Mouse (Mus musculus) ES-Bruce4 (cell line): ENCODE measurements around the gene Usp29. TPM values are rescaled to one million over a fixed set of nuclear protein-coding genes. Genes with fewer than 3 reads are reported as not detected.
"Not testable (repeated sequence)": the region's sequence is repeated elsewhere in the genome, so short reads cannot be mapped to it uniquely, and the experiment has no call there.

Source experiments
- H3K27ac ChIP-seq: 2 replicates; pipeline ENCODE4 v1.5.1; 2012; ENCODE audit warnings: low read length, inconsistent platforms; ENCODE audit not compliant: insufficient read depth
- H3K27me3 ChIP-seq: 2 replicates; pipeline ENCODE4 v1.6.1; 2012; ENCODE audit warnings: mild to moderate bottlenecking, low read length, inconsistent platforms; ENCODE audit not compliant: control insufficient read depth, poor library complexity, insufficient read depth, severe bottlenecking
- H3K36me3 ChIP-seq: 2 replicates; pipeline ENCODE4 v1.6.1; 2012; ENCODE audit warnings: inconsistent platforms, mild to moderate bottlenecking, low read length, moderate library complexity; ENCODE audit not compliant: control insufficient read depth, poor library complexity, insufficient read depth, severe bottlenecking
- H3K4me1 ChIP-seq: one replicate; pipeline ENCODE4 v1.8.1; 2011; ENCODE audit warnings: low read length; ENCODE audit not compliant: control insufficient read depth, insufficient read depth
- H3K4me3 ChIP-seq: 2 replicates; pipeline ENCODE4 v1.5.1; 2011; ENCODE audit warnings: low read depth, mild to moderate bottlenecking, low read length
- H3K9ac ChIP-seq: 2 replicates; pipeline ENCODE4 v1.6.1; 2012; ENCODE audit warnings: low read depth, mild to moderate bottlenecking, inconsistent platforms; ENCODE audit not compliant: poor library complexity, severe bottlenecking
- H3K9me3 ChIP-seq: replicated peaks from 2 replicates; pipeline ENCODE4 v1.6.1; 2012; ENCODE audit warnings: mild to moderate bottlenecking, low read length, inconsistent platforms; ENCODE audit not compliant: control insufficient read depth, poor library complexity, insufficient read depth, severe bottlenecking
- CTCF ChIP-seq: IDR thresholded peaks from one replicate; pipeline ENCODE4 v1.8.1; 2011; ENCODE audit warnings: low read depth, low read length
- EP300 ChIP-seq: IDR thresholded peaks from 2 replicates; pipeline ENCODE4 v1.6.1; 2011; ENCODE audit warnings: low read depth, low read length; ENCODE audit not compliant: insufficient read depth
- POLR2A ChIP-seq: IDR thresholded peaks from one replicate; pipeline ENCODE4 v1.8.1; 2011; ENCODE audit warnings: low read length; ENCODE audit not compliant: insufficient read depth
- polyA plus RNA-seq: library from polyadenylated mRNA; stranded (reverse); fragments of >200 nt; gene quantifications from 2 replicates; pipeline ENCODE4 v1.2.4, GENCODE M21; 2011; ENCODE audit warnings: low read depth; ENCODE audit not compliant: missing spikeins, insufficient read depth, insufficient read length

The Usp29 gene
- polyA plus RNA-seq, 1 experiment: 12.8 TPM

- no peaks in the 10 kb centered on the region for H3K27me3 ChIP-seq
- peaks cover 4% of the 10 kb centered on the region for H3K4me1 ChIP-seq
- no peak overlapping the region for H3K4me3 ChIP-seq
- H3K9me3 ChIP-seq: no peaks in the 10 kb centered on the region
- no peaks in the 10 kb centered on the region for H3K36me3 ChIP-seq
- H3K9ac ChIP-seq: no peak overlapping the region
- TF ChIP-seq POLR2A (no peak), EP300 (no peak), CTCF (no peak)
- peak overlapping the region; percentile 30; the same call in 1 of the 2 replicates for H3K27ac ChIP-seq
These were observed 23.1 kb downstream of the Usp29 start for GRCm38 (mm10) chr7:6753440-6753839.

DNA sequence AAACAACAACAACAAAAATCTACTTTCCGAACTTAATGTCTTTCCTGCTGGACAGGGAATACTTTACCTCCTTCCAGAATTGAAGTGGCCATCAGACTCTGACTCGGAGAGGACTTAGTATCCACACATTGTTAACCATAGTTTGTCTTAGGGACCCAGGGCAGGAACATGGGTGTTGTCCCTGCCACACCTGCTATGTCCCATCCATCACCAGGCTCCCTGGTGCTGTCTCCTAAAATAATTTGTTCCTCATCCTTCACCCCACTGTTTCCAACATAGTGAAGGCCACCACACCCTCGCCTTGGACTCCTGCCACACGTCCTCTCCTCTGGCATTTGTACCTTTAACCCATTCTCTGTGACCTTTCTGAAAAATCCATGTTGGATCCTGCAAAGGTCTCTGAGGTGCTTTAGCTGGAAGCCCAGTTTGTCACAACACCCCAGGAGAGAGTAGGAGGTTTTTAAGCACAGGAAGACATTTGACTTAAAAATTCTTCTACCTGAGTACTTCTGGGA is 26.5 kb downstream of the Usp29 start:
- no peak overlapping the region for H3K4me3 ChIP-seq
- no peak overlapping the region for H3K27ac ChIP-seq
- H3K9ac ChIP-seq: no peak overlapping the region
- H3K36me3 ChIP-seq: no peaks in the 10 kb centered on the region
- H3K27me3 ChIP-seq: no peaks in the 10 kb centered on the region
- TF ChIP-seq POLR2A: no peak
- no peak for TF ChIP-seq EP300
- no peak for TF ChIP-seq CTCF
- H3K9me3 ChIP-seq: no peaks in the 10 kb centered on the region
- H3K4me1 ChIP-seq: peaks cover 6% of the 10 kb centered on the region

DNA sequence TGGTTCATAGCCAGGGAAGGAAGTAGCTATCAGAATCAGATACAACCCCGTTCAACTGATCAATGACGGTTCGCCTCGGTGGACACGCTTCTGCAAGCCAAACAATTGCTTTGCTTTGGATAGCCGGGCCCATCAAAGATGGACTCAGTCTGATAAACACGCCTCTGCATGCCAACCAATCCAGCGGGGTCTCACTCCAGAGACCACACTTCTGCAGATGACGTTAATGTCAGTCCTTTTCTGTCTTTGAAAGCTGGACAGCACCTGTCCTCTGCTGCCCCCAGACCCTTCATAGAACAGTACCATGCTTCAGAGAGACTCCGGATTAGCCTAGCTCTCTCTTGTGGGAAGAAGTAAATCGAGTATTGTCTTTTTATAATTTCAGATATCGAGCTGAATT is 29.3 kb downstream of the Usp29 start:
- Histone ChIP-seq H3K27ac (peak overlapping the region; percentile 92), H3K9me3 (no peaks in the 10 kb centered on the region), H3K4me3 (no peak overlapping the region), H3K9ac (no peak overlapping the region), H3K27me3 (no peaks in the 10 kb centered on the region), H3K36me3 (no peaks in the 10 kb centered on the region), H3K4me1 (peaks cover 6% of the 10 kb centered on the region)
- TF ChIP-seq CTCF: no peak
- TF ChIP-seq EP300: no peak
- no peak for TF ChIP-seq POLR2A

DNA sequence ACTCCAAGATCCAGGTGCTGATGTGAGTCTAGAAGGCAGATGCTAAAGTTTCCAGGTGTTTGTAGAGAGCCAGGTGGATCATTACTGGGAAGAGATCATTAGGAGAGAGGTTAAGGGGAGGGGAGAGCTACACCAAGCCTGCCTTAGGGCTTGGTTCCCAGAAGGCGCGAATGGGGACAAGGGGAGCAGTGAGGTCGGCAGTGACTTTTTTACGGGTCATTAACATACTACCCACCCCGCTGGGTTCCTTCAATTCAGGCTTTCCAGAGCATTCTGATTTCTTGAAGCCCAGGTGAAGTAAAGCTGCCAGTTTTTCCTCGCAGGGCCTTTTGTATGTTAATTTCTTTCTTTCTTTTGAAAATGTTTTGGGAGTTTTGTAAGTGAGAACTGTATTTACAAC is 29.8 kb downstream of the Usp29 start:
- Histone ChIP-seq H3K4me1 (peaks cover 6% of the 10 kb centered on the region), H3K9me3 (no peaks in the 10 kb centered on the region), H3K9ac (no peak overlapping the region)

DNA sequence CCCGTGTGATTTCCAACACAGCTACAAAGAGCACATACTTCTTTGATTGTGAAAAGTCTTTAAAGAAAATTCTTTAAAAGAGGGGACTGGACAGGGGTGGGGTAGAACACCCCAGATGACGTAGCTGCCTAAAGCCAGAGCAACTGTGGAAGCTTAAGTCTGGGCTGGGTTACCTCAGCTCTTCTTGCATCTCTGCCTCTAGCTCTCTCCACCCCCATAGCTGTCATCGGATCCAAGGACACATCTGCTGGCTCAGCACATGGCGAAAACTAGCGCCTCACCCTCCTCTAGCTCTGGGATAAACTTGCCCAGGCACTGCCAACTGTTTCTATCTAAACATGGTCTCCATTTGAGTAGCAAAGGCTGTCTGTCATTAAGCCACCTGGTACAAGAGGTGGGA is 34.9 kb downstream of the Usp29 start:
- peaks cover 8% of the 10 kb centered on the region for H3K4me1 ChIP-seq
- H3K36me3 ChIP-seq: no peaks in the 10 kb centered on the region
- no peak overlapping the region for H3K4me3 ChIP-seq
- no peaks in the 10 kb centered on the region for H3K9me3 ChIP-seq
- no peak overlapping the region for H3K27ac ChIP-seq
- TF ChIP-seq EP300: no peak
- TF ChIP-seq POLR2A: no peak
- no peak for TF ChIP-seq CTCF
- no peak overlapping the region for H3K9ac ChIP-seq
- no peaks in the 10 kb centered on the region for H3K27me3 ChIP-seq

More for the DNA sequence above, 29.8 kb downstream of the Usp29 start:
- peak overlapping the region; percentile 92 for H3K27ac ChIP-seq
- no peak overlapping the region for H3K4me3 ChIP-seq
- H3K36me3 ChIP-seq: no peaks in the 10 kb centered on the region
- H3K27me3 ChIP-seq: no peaks in the 10 kb centered on the region
- no peak for TF ChIP-seq POLR2A
- TF ChIP-seq CTCF: no peak
- TF ChIP-seq EP300: peak; percentile 99

GRCm38 (mm10) chr7:6770286-6770685 is 39.9 kb downstream of the Usp29 start:
- H3K36me3 ChIP-seq: no peaks in the 10 kb centered on the region
- TF ChIP-seq EP300 (peak; percentile 99), CTCF (no peak)
- H3K27ac ChIP-seq: peak overlapping the region; percentile 100
- H3K4me1 ChIP-seq: peaks cover 9% of the 10 kb centered on the region
- no peak overlapping the region for H3K4me3 ChIP-seq
- H3K9me3 ChIP-seq: peaks cover 6% of the 10 kb centered on the region
- peak overlapping the region; percentile 35 for H3K9ac ChIP-seq
- H3K27me3 ChIP-seq: no peaks in the 10 kb centered on the region

- not testable (repeated sequence) for H3K4me3 ChIP-seq, H3K9ac ChIP-seq, H3K36me3 ChIP-seq, H3K9me3 ChIP-seq, H3K27me3 ChIP-seq, H3K27ac ChIP-seq
- H3K4me1 ChIP-seq: peaks cover 17% of the 10 kb centered on the region
These were observed 43.6 kb downstream of the Usp29 start for GRCm38 (mm10) chr7:6773865-6774413.
